Mouse (Mus musculus): ENCODE data around the gene Por. TPM values are rescaled to one million over a fixed set of nuclear protein-coding genes. Genes with fewer than 3 reads are reported as not detected.

Gene Por
- 21.4 and 27.3 TPM in 2 replicates for polyA plus RNA-seq (2015; fragmentation: Nextera tagmentation; extraction: Ambion mirVana)

DNA sequence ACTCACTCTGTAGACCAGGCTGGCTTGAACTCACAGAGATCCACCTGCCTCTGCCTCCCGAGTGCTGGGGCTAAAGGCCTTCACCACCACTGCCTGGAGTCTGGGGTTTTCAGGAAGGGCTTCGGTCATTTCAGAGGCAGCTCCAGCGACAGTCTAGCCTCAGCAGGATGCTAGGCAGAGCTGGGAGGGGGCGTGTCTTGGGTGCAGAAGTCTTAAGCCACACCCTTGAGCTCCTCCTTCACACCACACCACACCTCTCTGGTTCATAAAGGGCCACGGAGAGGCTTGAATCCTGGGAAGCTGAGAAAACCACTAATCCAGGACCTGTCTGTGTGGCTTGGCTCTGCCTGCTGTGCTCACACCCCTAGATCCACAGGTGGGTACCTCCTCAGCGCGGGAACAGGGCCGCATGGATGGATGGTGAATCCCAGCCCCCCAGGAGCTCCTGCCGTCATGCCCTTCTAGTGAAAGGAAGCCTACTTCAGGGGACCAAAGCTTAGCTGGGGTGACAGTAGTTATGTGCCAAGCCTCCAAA, at the start of gene Por:
Gene Por (plus strand): TSS at position 293 of the 535 bp plus-strand sequence.

DNA sequence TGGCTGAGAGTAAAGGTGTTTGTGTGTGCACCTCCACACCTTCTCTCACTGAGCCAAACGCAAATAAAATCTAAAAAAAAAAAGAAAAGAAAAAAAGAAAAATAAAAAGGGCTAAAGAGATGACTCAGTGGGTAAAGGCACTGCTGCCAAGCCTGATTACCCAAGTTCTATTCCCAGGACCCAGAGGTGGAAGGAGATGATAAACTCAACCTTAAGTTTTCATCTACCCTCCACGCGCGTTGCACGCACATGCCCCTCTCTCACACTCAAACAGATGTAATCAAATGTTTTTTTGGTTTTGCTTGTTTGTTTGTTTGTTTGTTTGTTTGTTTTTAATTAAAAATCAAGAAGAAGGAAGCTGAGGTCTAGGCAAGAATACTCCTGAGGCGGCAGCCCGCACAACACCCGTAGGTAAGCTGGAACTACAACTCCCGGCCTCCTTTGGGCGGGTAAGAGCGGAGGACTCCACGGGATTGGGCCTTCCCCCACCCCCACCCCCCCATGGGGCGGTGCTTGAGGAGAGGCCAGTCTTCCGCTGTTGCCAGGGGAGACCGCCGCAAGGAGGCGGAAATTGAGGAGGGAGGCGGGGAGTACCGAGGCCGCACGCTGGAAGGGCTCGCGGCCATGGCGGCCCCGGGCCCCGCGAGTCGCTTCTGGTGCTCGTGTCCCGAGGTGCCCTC, 37.6 kb upstream of the Por start, which contains the start of gene Rhbdd2:
Gene Rhbdd2 (plus strand): TSS at position 502 of the 680 bp plus-strand sequence.

DNA sequence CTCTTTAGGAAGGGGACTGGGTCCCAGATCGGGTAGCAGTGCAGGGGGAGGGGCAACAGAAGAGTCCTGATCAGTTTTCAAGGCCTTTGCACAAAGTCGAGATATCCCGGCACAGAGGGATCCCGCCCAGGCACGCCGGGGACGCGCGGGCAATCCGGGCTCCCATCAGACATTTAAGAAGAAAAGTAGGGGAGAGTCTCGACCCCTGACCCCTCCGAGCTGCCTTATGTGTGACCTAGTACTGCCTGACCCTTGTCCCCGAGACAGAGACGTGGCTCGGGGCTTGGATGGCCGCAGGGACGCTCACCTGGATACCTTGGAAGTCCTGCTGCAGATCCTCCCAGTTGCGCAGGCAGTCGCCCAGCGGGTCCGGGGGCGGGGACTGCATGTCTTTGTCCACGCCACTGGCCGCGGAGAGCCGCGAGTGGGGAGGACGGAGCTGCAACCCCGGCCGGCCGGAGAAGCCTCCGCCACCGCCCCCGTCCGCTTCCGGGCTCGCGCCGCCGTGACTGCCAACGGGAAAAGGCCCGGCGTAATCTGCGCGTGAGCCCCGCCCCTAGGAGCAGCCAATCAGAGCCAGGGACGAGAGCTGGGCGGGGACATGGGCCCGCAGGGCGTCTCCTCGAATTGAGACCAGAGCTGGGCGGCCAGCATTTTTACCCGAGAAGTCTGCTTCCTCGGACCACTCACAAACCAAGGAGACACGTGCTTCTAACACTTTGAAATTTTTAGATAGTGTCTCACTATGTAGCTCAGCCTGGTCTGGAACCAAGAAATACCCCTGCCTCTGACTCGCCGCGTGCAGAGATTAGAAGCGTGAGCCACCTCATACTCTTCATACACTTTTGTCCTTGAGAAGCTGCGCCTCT, 74.1 kb downstream of the Por start, which contains the start of gene Tmem120a:
Gene Tmem120a (minus strand): TSS at position 708 of the 869 bp plus-strand sequence.

DNA sequence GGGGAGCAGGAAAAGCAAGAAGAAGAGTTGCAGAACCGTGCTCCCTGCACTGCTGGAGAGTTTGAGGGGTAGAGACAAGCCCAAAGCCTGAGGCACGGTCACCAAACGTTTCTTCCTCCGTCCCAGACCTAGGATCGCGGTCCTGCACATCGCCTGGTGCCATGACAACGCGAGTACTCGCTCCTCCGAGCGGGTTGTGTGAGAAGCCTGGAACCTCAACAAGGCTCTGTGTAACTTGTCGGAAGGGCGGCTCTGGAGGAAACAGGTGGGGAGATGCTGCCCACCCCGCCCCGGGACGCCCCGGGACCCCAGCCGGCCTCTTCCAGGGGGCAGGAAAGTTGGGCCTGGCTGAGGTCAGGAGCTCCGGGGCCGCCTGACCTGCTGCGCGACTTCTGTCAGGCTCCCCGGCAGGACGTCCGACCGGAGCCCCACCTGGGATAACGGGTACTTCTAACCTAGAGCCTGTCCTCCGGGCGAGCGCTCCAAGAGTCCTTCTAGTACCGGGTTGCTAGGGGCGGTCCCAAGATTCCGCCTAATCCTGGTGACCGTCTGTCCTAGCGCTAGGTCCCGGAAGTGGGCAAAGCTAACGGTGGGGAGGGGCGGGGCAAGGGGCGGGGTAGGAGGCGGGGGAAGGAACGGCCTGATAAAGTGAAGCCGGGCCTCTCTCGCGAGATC, 108.1 kb downstream of the Por start, which contains the start of gene Styxl1:
Gene Styxl1 (minus strand): TSS at position 590 of the 675 bp plus-strand sequence.

DNA sequence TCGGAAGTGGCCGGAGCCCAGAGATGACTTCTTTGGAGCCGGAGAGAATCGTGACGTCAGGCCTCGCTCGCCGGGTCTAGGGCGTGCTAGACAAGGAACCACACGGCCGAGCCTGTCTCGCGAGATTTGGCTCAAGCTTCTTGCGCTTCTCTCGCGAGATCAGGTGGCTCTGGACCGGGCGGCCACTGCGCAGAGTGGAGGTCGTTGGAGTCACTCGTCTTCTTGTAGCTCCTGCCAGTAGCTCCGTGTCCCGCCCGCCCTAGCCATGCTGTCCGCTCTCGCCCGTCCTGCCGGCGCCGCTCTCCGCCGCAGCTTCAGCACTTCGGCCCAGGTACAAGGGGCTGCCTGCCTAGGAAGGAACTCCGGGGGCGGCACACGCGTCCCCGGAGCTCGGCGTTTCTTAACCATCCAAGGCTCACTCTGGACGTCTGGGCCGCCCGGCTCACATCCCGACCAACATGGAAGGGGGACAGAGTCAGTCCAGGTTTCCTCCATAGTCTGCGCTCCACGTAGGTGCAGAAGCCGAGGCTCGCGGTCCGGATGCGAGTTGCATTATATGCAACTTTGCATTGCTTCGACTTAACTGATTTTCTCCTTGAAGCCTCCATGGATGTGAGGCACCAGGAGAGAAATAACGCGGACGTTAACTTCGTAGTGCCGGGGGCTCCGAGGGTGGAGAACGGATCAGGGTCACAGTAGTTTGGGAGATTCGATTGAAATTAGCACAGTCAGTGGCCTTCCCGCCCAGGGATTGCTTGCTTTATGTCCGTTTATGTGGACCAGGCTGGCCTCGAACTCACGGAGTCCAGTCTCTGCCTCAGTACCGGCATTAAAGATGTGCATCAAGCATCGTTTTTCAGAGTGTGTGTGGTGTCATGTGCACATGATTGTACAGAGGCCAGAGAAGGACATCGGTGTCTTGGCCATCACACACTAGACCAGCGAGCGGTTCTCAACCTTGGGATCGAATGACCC, 108.9 kb downstream of the Por start, which contains the start of gene Mdh2:
Gene Mdh2 (plus strand): TSS at position 10 of the 975 bp plus-strand sequence.

Other genes starting within 250 kb of the Por start
- gene Hip1, start 124.9 kb upstream of the Por start, polyA plus RNA-seq (2015; fragmentation: Nextera tagmentation; extraction: Ambion mirVana), result 9.0 and 11.2 TPM in 2 replicates
- gene Ccl26, start 106.5 kb upstream of the Por start, polyA plus RNA-seq (2015; fragmentation: Nextera tagmentation; extraction: Ambion mirVana), result not detected in 2 replicates
- gene Ccl24, start 97.0 kb upstream of the Por start, polyA plus RNA-seq (2015; fragmentation: Nextera tagmentation; extraction: Ambion mirVana), result 2.8 and 6.6 TPM in 2 replicates
- 14.1 and 16.2 TPM in 2 replicates for gene Rhbdd2, start 37.4 kb upstream of the Por start, polyA plus RNA-seq (2015; fragmentation: Nextera tagmentation; extraction: Ambion mirVana)
- 19.2 and 27.6 TPM in 2 replicates for gene Tmem120a, start 74.4 kb downstream of the Por start, polyA plus RNA-seq (2015; fragmentation: Nextera tagmentation; extraction: Ambion mirVana)
- 0.50 and 0.54 TPM in 2 replicates for gene Styxl1, start 108.4 kb downstream of the Por start, polyA plus RNA-seq (2015; fragmentation: Nextera tagmentation; extraction: Ambion mirVana)
- 308 and 325 TPM in 2 replicates for gene Mdh2, start 108.4 kb downstream of the Por start, polyA plus RNA-seq (2015; fragmentation: Nextera tagmentation; extraction: Ambion mirVana)
- 0.08 TPM in 2 replicates for gene Srrm3, start 136.9 kb downstream of the Por start, polyA plus RNA-seq (2015; fragmentation: Nextera tagmentation; extraction: Ambion mirVana)
- gene Hspb1, start 217.9 kb downstream of the Por start, polyA plus RNA-seq (2015; fragmentation: Nextera tagmentation; extraction: Ambion mirVana), result 64.5 and 67.6 TPM in 2 replicates